Comparison of ENCODE assay signal across 8 mouse cellular contexts in genomic region chr5:33371137-33371536, GRCm38 (mm10). TPM values are rescaled to one million over a fixed set of nuclear protein-coding genes. Genes with fewer than 3 reads are reported as not detected.
DNase-seq lines count a peak whose midpoint lies in the region; ATAC-seq and TF ChIP-seq lines count a peak whose summit lies in the region.

No protein-coding gene starts in this region.

- in situ Hi-C loops in CH12.LX (cut with MboI; ENCODE audit: low pct_ligation_motif_present, low pct_unique_long_range_greater_than_20kb, low sequenced_read_pairs) = no loop called here

- DNase-seq in kidney, adult 2 months = peak; percentile 40
- no peak for DNase-seq in kidney, postnatal 14 days
- DNase-seq in CH12.LX (ENCODE audit: extremely low read depth) (peak; percentile 43), MN1 (ENCODE audit: low spot score) (peak; percentile 52)
- DNase-seq in skeletal muscle tissue, adult 2 months (ENCODE audit: low read depth, low spot score) = peak; percentile 20
- DNase-seq in heart, adult 9 months (ENCODE audit: low spot score in 2 of 2) = no peak
- no peak for DNase-seq in gastrocnemius, postnatal 14 days

- H3K4me3 ChIP-seq in kidney, adult 2 months (ENCODE audit: insufficient read depth, low read depth, low read length) = no peak overlapping the region
- H3K4me3 ChIP-seq in CH12.LX (replicated peaks in 1 of 3; ENCODE audit: low read depth in 2 of 3, low read length in 2 of 3, poor library complexity in 1 of 3) = no peak overlapping the region
- no peak overlapping the region for H3K4me3 ChIP-seq in intestine, postnatal 0 days (ENCODE audit: low read depth, low read length)

- H3K27ac ChIP-seq in kidney, adult 2 months (ENCODE audit: insufficient read depth, low read depth, low read length) = no peak overlapping the region
- no peak overlapping the region for H3K27ac ChIP-seq in CH12.LX (ENCODE audit: insufficient read depth, low read depth)
- no peak overlapping the region for H3K27ac ChIP-seq in intestine, postnatal 0 days (ENCODE audit: low read depth, low read length)

- intact Hi-C loops in gastrocnemius, postnatal 14 days (cut with DNase I; ENCODE audit: low total_unique reads) = no loop called here

- no peaks in the 10 kb centered on the region for H3K4me1 ChIP-seq in kidney, adult 2 months (ENCODE audit: control insufficient read depth, insufficient read depth, low read length)
- H3K4me1 ChIP-seq in CH12.LX (ENCODE audit: control insufficient read depth in 1 of 2, insufficient read depth in 2 of 2) = peaks cover 13 to 17% of the 10 kb centered on the region in 2 experiments
- no peaks in the 10 kb centered on the region for H3K4me1 ChIP-seq in intestine, postnatal 0 days (replicated peaks; ENCODE audit: control insufficient read depth, insufficient read depth, low read length)

- H3K4me2 ChIP-seq in CH12.LX (ENCODE audit: insufficient read depth, low read depth, poor library complexity, severe bottlenecking) = no peak overlapping the region
- no peak overlapping the region for H3K4me2 ChIP-seq in intestine, postnatal 0 days (replicated peaks; ENCODE audit: low read depth)

- TF ChIP-seq RAD21 in CH12.LX (IDR thresholded peaks at IDR 0.05; ENCODE audit: low read depth, low read length) = peak; percentile 85

- H3K27me3 ChIP-seq in kidney, adult 2 months (replicated peaks; ENCODE audit: control insufficient read depth, insufficient read depth, low read length) = no peaks in the 10 kb centered on the region
- no peaks in the 10 kb centered on the region for H3K27me3 ChIP-seq in CH12.LX (replicated peaks)
- no peaks in the 10 kb centered on the region for H3K27me3 ChIP-seq in intestine, postnatal 0 days (replicated peaks; ENCODE audit: control insufficient read depth, insufficient read depth, low read length)

- dilution Hi-C loops in CH12.LX (cut with MboI; ENCODE audit: extremely low pct_ligation_motif_present, extremely low pct_unique_long_range_greater_than_20kb, low sequenced_read_pairs) = no loop called here

- TF ChIP-seq POLR2A in kidney, adult 2 months (IDR thresholded peaks at IDR 0.05; ENCODE audit: low read depth, low read length) = no peak
- no peak for TF ChIP-seq POLR2A in CH12.LX (IDR thresholded peaks at IDR 0.05; ENCODE audit: low read depth, low read length)

- ATAC-seq in intestine, postnatal 0 days = no peak

- TF ChIP-seq EP300 in CH12.LX (IDR thresholded peaks at IDR 0.05; ENCODE audit: low read length) = no peak

- no peak overlapping the region for H3K9ac ChIP-seq in CH12.LX (ENCODE audit: insufficient read depth, low read depth)
- H3K9ac ChIP-seq in intestine, postnatal 0 days (ENCODE audit: low read depth, low read length) = no peak overlapping the region

- H3K79me2 ChIP-seq in CH12.LX (replicated peaks; ENCODE audit: control insufficient read depth, extremely low read depth, insufficient read depth, poor library complexity, severe bottlenecking) = no peaks in the 10 kb centered on the region

- TF ChIP-seq CTCF in kidney, adult 2 months (conservative IDR thresholded peaks at IDR 0.05; ENCODE audit: insufficient read depth, insufficient read length, low read depth, low read length) = peak; percentile 71
- peak; percentile 21 to 81; a peak in 2 of 4 replicates for TF ChIP-seq CTCF in CH12.LX (conservative IDR thresholded peaks at IDR 0.05 in 1 of 2, IDR thresholded peaks at IDR 0.05 in 1 of 2; ENCODE audit: low read depth in 2 of 2, low read length in 2 of 2)
- peak; percentile 77 for TF ChIP-seq CTCF in intestine, postnatal 0 days (IDR thresholded peaks at IDR 0.05; ENCODE audit: low read depth)

- peaks cover 2% of the 10 kb centered on the region; the same call in 1 of the 2 replicates for H3K36me3 ChIP-seq in kidney, adult 2 months (ENCODE audit: control insufficient read depth, insufficient read depth, low read length)
- H3K36me3 ChIP-seq in CH12.LX (replicated peaks in 1 of 2; ENCODE audit: control insufficient read depth in 1 of 2, insufficient read depth in 1 of 2, low read length in 1 of 2) = peaks cover 60 to 89% of the 10 kb centered on the region in 2 experiments
- peaks cover 69% of the 10 kb centered on the region for H3K36me3 ChIP-seq in intestine, postnatal 0 days (ENCODE audit: control insufficient read depth, insufficient read depth)

- H3K9me3 ChIP-seq in CH12.LX (replicated peaks; ENCODE audit: low read length) = no peaks in the 10 kb centered on the region
- no peaks in the 10 kb centered on the region for H3K9me3 ChIP-seq in intestine, postnatal 0 days (ENCODE audit: control insufficient read depth)

TF ChIP-seq in CH12.LX, 34 proteins besides CTCF, POLR2A, EP300 and RAD21:
- TF ChIP-seq POLR2AphosphoS2 (IDR thresholded peaks at IDR 0.05; ENCODE audit: low read depth, low read length) = no peak
- TF ChIP-seq MAX (IDR thresholded peaks at IDR 0.05; ENCODE audit: low read length) = peak; percentile 44; the same call in 1 of the 2 replicates
- no peak for TF ChIP-seq JUN (IDR thresholded peaks at IDR 0.05; ENCODE audit: insufficient read depth, low read depth, low read length)
- peak; percentile 3; the same call in 1 of the 2 replicates for TF ChIP-seq ZC3H11A (IDR thresholded peaks at IDR 0.05; ENCODE audit: low read depth, low read length)
- no peak for TF ChIP-seq HCFC1 (IDR thresholded peaks at IDR 0.05; ENCODE audit: low read depth, low read length)
- no peak for TF ChIP-seq MEF2A (IDR thresholded peaks at IDR 0.05; ENCODE audit: borderline replicate concordance, low read depth, low read length)
- TF ChIP-seq BHLHE40 (IDR thresholded peaks at IDR 0.05; ENCODE audit: low read depth, low read length) = no peak
- TF ChIP-seq IRF4 (IDR thresholded peaks at IDR 0.05; ENCODE audit: low read depth, low read length) = peak; percentile 44; the same call in 1 of the 2 replicates
- TF ChIP-seq MXI1 (IDR thresholded peaks at IDR 0.05; ENCODE audit: low read depth, low read length) = no peak
- TF ChIP-seq E2F4 (IDR thresholded peaks at IDR 0.05; ENCODE audit: insufficient replicate concordance, low read depth, low read length) = no peak
- no peak for TF ChIP-seq GABPA (IDR thresholded peaks at IDR 0.05; ENCODE audit: insufficient replicate concordance, low read depth, low read length)
- no peak for TF ChIP-seq ZMIZ1 (IDR thresholded peaks at IDR 0.05; ENCODE audit: low read depth, low read length)
- no peak for TF ChIP-seq RCOR1 (conservative IDR thresholded peaks at IDR 0.05; ENCODE audit: low read depth, low read length)
- TF ChIP-seq CHD1 (IDR thresholded peaks at IDR 0.05; ENCODE audit: low read depth, low read length) = no peak
- 0 out of 2 replicates have a peak, but pooled peaks have one; percentile 13 for TF ChIP-seq ELF1 (IDR thresholded peaks at IDR 0.05; ENCODE audit: low read depth, low read length)
- no peak for TF ChIP-seq MAZ (IDR thresholded peaks at IDR 0.05; ENCODE audit: low read depth, low read length)
- peak; percentile 82 for TF ChIP-seq SMC3 (IDR thresholded peaks at IDR 0.05; ENCODE audit: low read depth, low read length)
- 0 out of 2 replicates have a peak, but pooled peaks have one; percentile 43 for TF ChIP-seq MYC (IDR thresholded peaks at IDR 0.05; ENCODE audit: low read depth, low read length)
- TF ChIP-seq MAFK (IDR thresholded peaks at IDR 0.05; ENCODE audit: insufficient replicate concordance, low read length) = no peak
- no peak for TF ChIP-seq JUND (conservative IDR thresholded peaks at IDR 0.05; ENCODE audit: low read depth, low read length)
- TF ChIP-seq ZKSCAN1 (IDR thresholded peaks at IDR 0.05; ENCODE audit: borderline replicate concordance, low read depth, low read length) = no peak
- TF ChIP-seq KAT2A (IDR thresholded peaks at IDR 0.05; ENCODE audit: insufficient replicate concordance, low read length) = no peak
- TF ChIP-seq ETS1 (conservative IDR thresholded peaks at IDR 0.05; ENCODE audit: low read depth, low read length) = no peak
- no peak for TF ChIP-seq PAX5 (IDR thresholded peaks at IDR 0.05; ENCODE audit: low read length)
- no peak for TF ChIP-seq TBP (conservative IDR thresholded peaks at IDR 0.05; ENCODE audit: low read depth, low read length)
- TF ChIP-seq CHD2 (IDR thresholded peaks at IDR 0.05; ENCODE audit: low read length) = no peak

RNA-seq across cellular contexts. Expression of gene Uvssa, which starts 7.2 kb away (rescaled TPM):
- polyA plus RNA-seq in kidney, adult 2 months (2012; rRNA removed) = 4.3 and 5.4 TPM in 2 replicates
- total RNA-seq in CH12.LX (2012; rRNA removed) (2.9 and 3.2 TPM in 2 replicates), CH12.LX (2014; rRNA removed) (2.5 and 2.6 TPM in 2 replicates)
- 5.3 and 5.8 TPM in 2 replicates for polyA plus RNA-seq in CH12.LX (2012; ENCODE audit: insufficient read length, low read depth)
- polyA plus RNA-seq in intestine, postnatal 0 days (2015; fragmentation: Nextera tagmentation; extraction: Ambion mirVana) = 3.4 and 4.8 TPM in 2 replicates
- total RNA-seq in gastrocnemius, postnatal 14 days (2021) = 1 to 10 TPM; 3.2 to 3.6 TPM

RNA-seq across cellular contexts. Expression of gene Maea, which starts 35.8 kb away (rescaled TPM):
- 109 and 123 TPM in 2 replicates for polyA plus RNA-seq in kidney, adult 2 months (2012; rRNA removed)
- 75.0 and 76.9 TPM in 2 replicates for total RNA-seq in CH12.LX (2012; rRNA removed)
- total RNA-seq in CH12.LX (2014; rRNA removed) = 75.5 and 91.4 TPM in 2 replicates
- 94.2 and 96.2 TPM in 2 replicates for polyA plus RNA-seq in CH12.LX (2012; ENCODE audit: insufficient read length, low read depth)
- 79.2 and 81.0 TPM in 2 replicates for polyA plus RNA-seq in intestine, postnatal 0 days (2015; fragmentation: Nextera tagmentation; extraction: Ambion mirVana)
- 10 to 100 TPM; 64.9 to 65.0 TPM for total RNA-seq in gastrocnemius, postnatal 14 days (2021)

Comparison
In these comparisons a context has a peak if more than half of its experiments do, and no peak if none do; other contexts are left out.
1. DNase-seq: peak in kidney, adult 2 months (single experiment), CH12.LX (single experiment), MN1 (single experiment) and skeletal muscle tissue, adult 2 months (single experiment); none in kidney, postnatal 14 days (single experiment), heart, adult 9 months (0 of 2) and gastrocnemius, postnatal 14 days (single experiment).
2. Peak in every context shown above with its lines, with median percentiles within 50 percentile points of each other: CTCF ChIP-seq.